Comparison of ENCODE assay signal across 11 mouse cellular contexts in the genomic region with DNA sequence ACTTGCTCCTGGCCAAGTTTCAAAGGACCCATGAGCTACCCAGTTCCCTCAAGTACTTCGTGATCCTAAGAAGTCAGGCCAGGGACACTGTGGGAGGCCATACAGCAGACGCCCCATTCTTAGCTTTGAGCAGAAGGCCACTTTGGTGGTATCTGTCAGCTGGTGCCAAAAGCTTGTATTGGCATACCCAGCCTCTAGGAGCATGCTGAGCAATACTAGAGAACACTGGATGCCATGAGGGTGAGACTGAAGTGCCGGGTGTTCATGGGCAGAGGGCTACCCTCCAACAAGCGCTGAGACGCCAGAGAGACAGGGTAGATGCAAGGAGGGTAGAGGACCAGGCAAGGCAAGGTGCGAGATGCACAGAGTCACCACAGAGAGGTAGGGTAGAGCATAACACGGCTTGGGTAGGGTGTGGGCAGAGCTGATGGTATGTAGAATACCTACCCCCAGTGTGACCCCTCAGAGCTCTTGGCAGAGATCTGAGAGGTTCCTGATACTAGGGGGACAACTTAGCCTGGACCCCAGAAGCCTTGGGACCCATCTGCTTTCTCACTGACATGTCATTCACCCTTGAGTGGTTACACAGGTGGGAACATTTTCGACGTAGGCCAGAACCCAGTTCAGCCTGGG. TPM values are rescaled to one million over a fixed set of nuclear protein-coding genes. Genes with fewer than 3 reads are reported as not detected.
A peak's percentile ranks its signal among the peaks of the same experiment; 100 is the strongest.
DNase-seq lines count a peak whose midpoint lies in the region; ATAC-seq and TF ChIP-seq lines count a peak whose summit lies in the region.
"Had no signal": no experiment of that assay in that cellular context is flagged by ENCODE, and none has a peak within 500 bp of the region (broad histone marks: within the 10 kb centered on the region; RNA-seq: fewer than 3 reads in every experiment).

No protein-coding gene starts in this region.

- no peak overlapping the region for H3K4me2 ChIP-seq in kidney, embryonic 16.5 days (replicated peaks; ENCODE audit: low read depth, low read length)

- no peak overlapping the region for H3K9ac ChIP-seq in kidney, embryonic 16.5 days (replicated peaks; ENCODE audit: low read length)

- TF ChIP-seq POLR2A in thymus, adult 2 months (IDR thresholded peaks at IDR 0.05; ENCODE audit: control insufficient read depth, extremely low read depth, insufficient read depth, low read length, poor library complexity): no peak

- H3K4me3 ChIP-seq in kidney, embryonic 16.5 days (ENCODE audit: low read length): no peak overlapping the region
- H3K4me3 ChIP-seq in thymus, adult 2 months (ENCODE audit: control insufficient read depth, insufficient read depth, low read length): no peak overlapping the region
- H3K4me3 ChIP-seq: heart, embryonic 10.5 days had no signal

- peaks cover 60% of the 10 kb centered on the region for H3K4me1 ChIP-seq in kidney, embryonic 16.5 days (ENCODE audit: insufficient read depth, low read length)
- H3K4me1 ChIP-seq in thymus, adult 2 months (replicated peaks; ENCODE audit: control insufficient read depth, insufficient read depth, low read length): peaks cover 58% of the 10 kb centered on the region

- H3K27me3 ChIP-seq in kidney, embryonic 16.5 days (ENCODE audit: insufficient read depth, low read length): no peaks in the 10 kb centered on the region
- H3K27me3 ChIP-seq in thymus, adult 2 months (ENCODE audit: control insufficient read depth, insufficient read depth, low read length): no peaks in the 10 kb centered on the region

- no peak for TF ChIP-seq CTCF in thymus, adult 2 months (IDR thresholded peaks at IDR 0.05; ENCODE audit: borderline replicate concordance, control insufficient read depth, extremely low read depth, insufficient read depth, low read length, poor library complexity)

- peak overlapping the region; percentile 26; the same call in 1 of the 2 replicates for H3K27ac ChIP-seq in kidney, embryonic 16.5 days (ENCODE audit: low read length)
- peak overlapping the region; percentile 5; the same call in 1 of the 2 replicates for H3K27ac ChIP-seq in thymus, adult 2 months (ENCODE audit: control insufficient read depth, insufficient read depth, low read length)
- H3K27ac ChIP-seq: heart, embryonic 10.5 days had no signal

- peaks cover 15% of the 10 kb centered on the region; the same call in 1 of the 2 replicates for H3K36me3 ChIP-seq in kidney, embryonic 16.5 days (ENCODE audit: insufficient read depth, low read length)
- no peaks in the 10 kb centered on the region for H3K36me3 ChIP-seq in thymus, adult 2 months (ENCODE audit: control insufficient read depth, insufficient read depth, low read length)

- no peaks in the 10 kb centered on the region for H3K9me3 ChIP-seq in kidney, embryonic 16.5 days (ENCODE audit: low read length)
- H3K9me3 ChIP-seq: heart, embryonic 10.5 days had no signal

- no peak for ATAC-seq in kidney, embryonic 16.5 days (ENCODE audit: low FRiP score, low TSS enrichment)
- ATAC-seq in megakaryocyte-erythroid progenitor cell, adult 5-6 weeks (replicated peaks; ENCODE audit: low FRiP score, low TSS enrichment, poor library complexity, severe bottlenecking): peak; percentile 1

- DNase-seq in cerebellum, adult 11-12 months: peak; percentile 63
- DNase-seq in cerebellum, postnatal 4 days (ENCODE audit: low spot score in 2 of 2): no peak
- no peak for DNase-seq in kidney, postnatal 10 days
- no peak for DNase-seq in thymus, adult 2 months
- DNase-seq in thymus, postnatal 25 days: no peak
- no peak for DNase-seq in natural killer cell, adult 2 months (ENCODE audit: low spot score in 2 of 2)
- DNase-seq: lung, postnatal 10 days had no signal

- WGBS in kidney, embryonic 16.5 days: 83% methylated on average over 9 of the region's 9 CpGs
- 68% methylated on average over 9 of the region's 9 CpGs for WGBS in thymus, adult 2 months

RNA-seq across cellular contexts. Expression of a gene that starts 6.1 kb away (rescaled TPM):
- polyA plus RNA-seq in kidney, embryonic 16.5 days (2015; fragmentation: Nextera tagmentation; extraction: Ambion mirVana): 189 and 190 TPM in 2 replicates
- polyA plus RNA-seq in thymus, adult 2 months (2012; rRNA removed): 216 and 248 TPM in 2 replicates
- total RNA-seq in megakaryocyte-erythroid progenitor cell, adult 5-6 weeks (2014; fragmentation: Nextera tagmentation): 25.2 and 35.7 TPM in 2 replicates
- total RNA-seq in megakaryocyte-erythroid progenitor cell, adult 5-6 weeks (2017): 13.6 and 22.1 TPM in 2 replicates

RNA-seq across cellular contexts. Expression of a gene that starts 9.9 kb away (rescaled TPM):
- polyA plus RNA-seq in kidney, embryonic 16.5 days (2015; fragmentation: Nextera tagmentation; extraction: Ambion mirVana): 26.0 and 28.4 TPM in 2 replicates
- polyA plus RNA-seq in thymus, adult 2 months (2012; rRNA removed): 16.9 and 21.4 TPM in 2 replicates
- total RNA-seq in megakaryocyte-erythroid progenitor cell, adult 5-6 weeks (2014; fragmentation: Nextera tagmentation): 46.9 and 47.7 TPM in 2 replicates
- 34.5 and 37.5 TPM in 2 replicates for total RNA-seq in megakaryocyte-erythroid progenitor cell, adult 5-6 weeks (2017)

RNA-seq across cellular contexts. Expression of a gene that starts 24.8 kb away (rescaled TPM):
- polyA plus RNA-seq in kidney, embryonic 16.5 days (2015; fragmentation: Nextera tagmentation; extraction: Ambion mirVana): 109 and 112 TPM in 2 replicates
- polyA plus RNA-seq in thymus, adult 2 months (2012; rRNA removed): 180 and 188 TPM in 2 replicates
- 5.4 and 12.1 TPM in 2 replicates for total RNA-seq in megakaryocyte-erythroid progenitor cell, adult 5-6 weeks (2014; fragmentation: Nextera tagmentation)
- total RNA-seq in megakaryocyte-erythroid progenitor cell, adult 5-6 weeks (2017): 2.1 and 6.2 TPM in 2 replicates

RNA-seq across cellular contexts. Expression of a gene that starts 25.0 kb away (rescaled TPM):
- polyA plus RNA-seq in kidney, embryonic 16.5 days (2015; fragmentation: Nextera tagmentation; extraction: Ambion mirVana): 21.0 and 21.4 TPM in 2 replicates
- 16.4 and 22.2 TPM in 2 replicates for polyA plus RNA-seq in thymus, adult 2 months (2012; rRNA removed)
- not detected in 2 replicates for total RNA-seq in megakaryocyte-erythroid progenitor cell, adult 5-6 weeks (2014; fragmentation: Nextera tagmentation)
- total RNA-seq in megakaryocyte-erythroid progenitor cell, adult 5-6 weeks (2017): not detected in 2 replicates
- total RNA-seq: monocyte, adult 5-6 weeks had no signal

RNA-seq across cellular contexts. Expression of a gene that starts 44.0 kb away (rescaled TPM):
- polyA plus RNA-seq in kidney, embryonic 16.5 days (2015; fragmentation: Nextera tagmentation; extraction: Ambion mirVana): 21.6 TPM in 2 replicates
- 0.26 and 0.62 TPM in 2 replicates for polyA plus RNA-seq in thymus, adult 2 months (2012; rRNA removed)
- total RNA-seq in megakaryocyte-erythroid progenitor cell, adult 5-6 weeks (2014; fragmentation: Nextera tagmentation): not detected in 2 replicates
- not detected in 2 replicates for total RNA-seq in megakaryocyte-erythroid progenitor cell, adult 5-6 weeks (2017)
- total RNA-seq: monocyte, adult 5-6 weeks had no signal
